Mouse (Mus musculus) right cerebral cortex, postnatal 10 days (tissue): ENCODE measurements at regions not wholly inside any gene's neighbourhood (a gene's known extent, or its start where the extent isn't known, plus 50 kb on each side); places are given as distances from the start of the nearest gene placed in this dataset.

ENCODE experiments used
- DNase-seq, 2 experiments: peaks; one replicate each; pipeline ENCODE4 v3.0.0; 2021; ENCODE audit warnings: low spot score in 2 of 2

GRCm38 (mm10) chr16:95057596-95057995 lies 60.1 kb upstream of the Kcnj6 start:
- DNase-seq: no peak

GRCm38 (mm10) chr16:95064423-95064822 lies 66.9 kb upstream of the Kcnj6 start:
- peak; percentile 31 to 34 for DNase-seq

GRCm38 (mm10) chr16:95066687-95067086 lies 69.2 kb upstream of the Kcnj6 start:
- DNase-seq: no peak

- peak; percentile 47 to 63 for DNase-seq
These were observed 95.1 kb upstream of the Kcnj6 start for GRCm38 (mm10) chr16:95092471-95093221.

GRCm38 (mm10) chr16:95093753-95094152 lies 96.3 kb upstream of the Kcnj6 start:
- peak; percentile 38 to 42 for DNase-seq

- no peak for DNase-seq
These were observed 103.5 kb upstream of the Kcnj6 start for GRCm38 (mm10) chr16:95100954-95101353.

- peak; percentile 32 to 56 for DNase-seq
These were observed 120.0 kb upstream of the Kcnj6 start for GRCm38 (mm10) chr16:95117531-95117930.

GRCm38 (mm10) chr16:95119293-95119692 lies 121.8 kb upstream of the Kcnj6 start:
- DNase-seq: no peak

- no peak for DNase-seq
These were observed 124.5 kb upstream of the Kcnj6 start for GRCm38 (mm10) chr16:95122048-95122447.

- no peak for DNase-seq
These were observed 129.7 kb upstream of the Kcnj15 start for GRCm38 (mm10) chr16:95127616-95128015.

GRCm38 (mm10) chr16:95131815-95132214 lies 125.5 kb upstream of the Kcnj15 start:
- no peak for DNase-seq

GRCm38 (mm10) chr16:95138809-95139208 lies 118.5 kb upstream of the Kcnj15 start:
- no peak for DNase-seq

GRCm38 (mm10) chr16:95141510-95142394 lies 115.6 kb upstream of the Kcnj15 start:
- DNase-seq: no peak

GRCm38 (mm10) chr16:95150499-95150898 lies 106.9 kb upstream of the Kcnj15 start:
- DNase-seq: peak; percentile 44 to 59

- no peak for DNase-seq
These were observed 105.9 kb upstream of the Kcnj15 start for GRCm38 (mm10) chr16:95151499-95151898.

- no peak for DNase-seq
These were observed 105.4 kb upstream of the Kcnj15 start for GRCm38 (mm10) chr16:95151914-95152313.

GRCm38 (mm10) chr16:95152742-95153383 lies 104.5 kb upstream of the Kcnj15 start:
- no peak for DNase-seq

- DNase-seq: no peak
These were observed 89.0 kb upstream of the Kcnj15 start for GRCm38 (mm10) chr16:95168349-95168748.

- DNase-seq: no peak
These were observed 88.0 kb upstream of the Kcnj15 start for GRCm38 (mm10) chr16:95169346-95169745.

- DNase-seq: peak in 1 of 2 experiments; percentile 16
These were observed 76.8 kb upstream of the Kcnj15 start for GRCm38 (mm10) chr16:95180562-95180961.

- DNase-seq: no peak
These were observed 72.0 kb upstream of the Kcnj15 start for GRCm38 (mm10) chr16:95185341-95185740.

GRCm38 (mm10) chr16:95189114-95189513 lies 68.2 kb upstream of the Kcnj15 start:
- no peak for DNase-seq
